Mouse (Mus musculus) forelimb bud, embryonic 11.5 days (tissue): ENCODE data around the gene Cyth4.

ENCODE experiments used
- DNase-seq: peaks from one replicate; pipeline ENCODE4 v3.0.0-alpha.2; 2012; ENCODE audit warnings: low read depth, low spot score

The Cyth4 gene

DNA sequence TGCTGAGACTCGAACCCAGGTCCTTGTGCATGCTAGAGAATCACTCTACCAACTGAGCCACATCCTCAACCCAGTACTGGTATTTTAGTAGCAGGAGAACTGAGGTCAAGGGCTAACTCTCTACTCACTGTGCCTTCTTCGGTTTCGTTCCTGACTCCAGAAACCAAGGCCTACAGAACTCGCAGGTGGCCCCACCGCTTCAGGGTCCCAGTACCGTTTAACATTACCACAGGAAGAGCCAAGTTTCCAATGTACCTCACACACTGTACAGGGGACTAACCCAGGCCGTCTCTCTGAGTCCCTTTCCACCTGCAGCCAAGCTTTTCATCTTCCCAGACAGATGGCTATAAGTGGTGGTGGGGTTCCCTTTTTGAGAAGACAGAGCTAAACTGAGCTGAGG is 11.4 kb upstream of the Cyth4 start:
- no peak for DNase-seq

DNA sequence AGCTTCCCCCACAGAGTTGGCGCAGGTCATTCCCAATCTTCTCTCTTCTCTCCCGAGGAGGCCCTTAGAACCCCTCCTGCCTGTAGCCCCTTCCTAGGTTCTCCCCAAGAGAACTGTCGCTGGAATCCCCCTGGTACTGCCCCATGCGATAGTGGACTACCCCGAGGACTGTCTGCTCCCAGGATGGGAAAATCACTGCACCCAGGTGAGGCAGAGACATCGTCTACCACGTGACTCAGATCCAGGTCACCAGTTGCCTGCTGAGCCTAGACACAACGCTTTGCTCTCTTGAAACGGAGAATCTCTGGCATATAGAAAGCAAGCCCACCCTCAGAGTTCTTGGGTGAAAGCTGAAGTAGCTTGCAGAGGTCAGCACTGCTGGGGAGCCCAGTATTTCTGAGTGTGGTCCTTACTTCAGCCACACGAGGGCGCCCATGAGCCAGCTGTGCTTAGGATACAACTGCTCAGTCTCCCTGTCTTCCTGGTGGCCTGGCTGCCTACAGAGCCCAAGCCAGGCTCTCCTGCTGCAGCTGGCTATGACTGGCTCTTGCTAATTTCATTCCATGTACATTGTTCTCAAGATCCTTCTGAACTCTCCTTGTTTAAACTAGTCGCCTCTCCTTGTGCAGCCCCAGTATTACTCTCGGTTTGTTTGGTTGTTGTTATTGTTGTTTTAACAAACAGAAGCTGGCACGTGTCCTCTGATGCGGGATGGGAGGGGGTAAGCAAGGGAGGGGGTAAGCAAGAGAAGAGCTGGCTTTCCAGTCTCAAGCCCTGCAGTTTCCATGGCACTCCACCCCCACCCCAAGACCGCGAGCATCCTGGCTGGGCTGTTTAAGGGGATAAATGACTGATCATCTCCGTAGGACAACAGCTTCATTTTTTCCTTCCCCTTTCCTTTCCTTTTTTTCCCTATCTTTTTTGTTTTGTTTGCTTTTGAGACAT is 9.5 kb upstream of the Cyth4 start:
- DNase-seq = peak; percentile 71

DNA sequence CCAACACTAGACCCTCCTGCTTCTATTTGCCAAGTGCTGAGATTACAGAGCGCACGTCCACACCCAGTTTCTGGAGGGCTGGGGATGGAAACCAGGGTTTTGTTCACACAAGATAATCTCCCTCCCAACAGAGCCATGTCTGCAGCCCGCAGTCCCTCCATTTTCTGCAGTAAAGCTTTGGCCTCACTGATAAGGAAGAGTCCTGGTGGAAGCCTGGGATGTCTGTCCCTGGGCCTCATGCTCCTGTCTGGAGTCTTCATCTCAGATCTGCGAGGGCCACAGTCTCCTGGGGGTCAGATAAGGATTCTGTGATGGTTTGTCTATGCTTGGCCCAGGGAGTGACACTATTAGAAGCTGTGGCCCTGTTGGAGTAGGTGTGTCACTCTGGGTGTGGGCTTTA is 8.8 kb upstream of the Cyth4 start:
- DNase-seq = no peak

DNA sequence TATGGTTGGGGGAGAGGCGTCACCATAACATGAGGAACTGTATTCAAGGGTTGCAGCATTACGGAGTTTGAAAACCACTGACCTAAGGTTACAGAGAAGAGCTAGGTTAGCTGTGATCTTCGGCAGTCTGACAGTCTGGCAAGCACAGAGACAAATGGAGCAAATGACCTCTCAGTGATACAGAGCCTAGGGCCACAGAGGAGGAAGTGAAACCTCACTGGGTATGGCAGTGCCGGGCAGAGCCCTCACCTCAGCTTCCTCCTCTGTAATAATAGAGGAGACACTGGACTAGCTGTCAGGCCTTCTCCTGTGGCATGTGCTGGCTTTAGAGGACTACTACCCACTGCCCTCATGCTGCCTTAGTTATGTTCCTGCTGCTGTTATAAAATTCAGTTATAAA is 7.9 kb upstream of the Cyth4 start:
- DNase-seq = no peak

GRCm38 (mm10) chr15:78589936-78590335 is 6.9 kb upstream of the Cyth4 start:
- no peak for DNase-seq

DNA sequence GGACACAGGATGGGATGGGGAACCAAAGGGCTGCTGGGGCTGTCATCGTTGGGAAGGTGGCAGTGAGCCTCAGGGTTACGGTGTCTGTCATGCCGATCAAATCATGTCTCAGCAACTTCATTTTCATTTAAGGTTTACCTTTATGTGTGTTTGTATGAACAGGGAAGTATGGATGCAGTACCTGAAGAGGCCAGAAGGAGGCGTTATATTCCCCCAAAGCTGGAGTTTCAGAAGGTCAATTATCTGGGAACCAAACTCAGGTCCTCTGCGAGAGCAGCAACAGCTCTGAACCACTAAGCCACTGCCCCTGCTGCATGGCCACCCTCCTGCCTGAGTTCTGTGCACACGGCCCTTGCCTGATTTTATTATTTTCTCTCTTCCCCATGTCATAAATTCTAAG is 6.1 kb upstream of the Cyth4 start:
- DNase-seq = no peak

DNA sequence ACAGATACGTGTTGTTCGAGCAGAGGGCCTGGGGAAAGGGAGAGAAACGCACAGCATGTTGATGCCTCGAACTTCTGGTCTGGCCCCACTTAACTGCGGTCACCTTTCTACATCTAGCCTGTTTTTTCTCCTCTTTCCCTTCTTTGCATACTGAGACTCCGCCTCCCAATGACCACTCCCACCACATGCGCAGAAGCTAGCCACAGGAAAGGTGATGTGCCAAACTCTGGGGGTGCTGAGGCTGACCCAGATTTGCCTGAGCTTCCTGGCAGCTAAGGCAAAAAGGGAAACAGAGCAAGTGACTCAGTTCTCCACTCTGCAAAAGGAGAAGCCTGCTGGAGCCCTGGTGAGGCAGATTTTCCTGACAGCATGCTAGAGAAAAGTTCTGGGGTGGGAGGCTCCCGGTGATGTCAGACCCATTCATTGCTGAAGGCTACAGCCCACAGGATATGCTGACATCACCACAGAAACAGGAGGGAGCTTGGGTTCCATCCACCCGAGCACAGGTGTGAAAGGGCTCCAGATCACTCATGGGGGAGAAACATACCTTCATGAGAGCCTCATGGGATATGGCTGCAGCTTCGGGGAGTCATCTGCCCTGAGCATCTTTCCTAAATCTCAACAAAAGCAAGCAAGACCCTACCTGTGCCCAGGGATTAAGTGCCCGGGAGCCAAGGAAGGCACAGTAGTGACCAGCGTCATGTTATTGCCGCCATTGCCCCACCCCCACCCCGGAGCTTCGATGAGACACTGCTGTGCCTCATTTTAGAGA is 5.0 kb upstream of the Cyth4 start:
- DNase-seq = no peak

DNA sequence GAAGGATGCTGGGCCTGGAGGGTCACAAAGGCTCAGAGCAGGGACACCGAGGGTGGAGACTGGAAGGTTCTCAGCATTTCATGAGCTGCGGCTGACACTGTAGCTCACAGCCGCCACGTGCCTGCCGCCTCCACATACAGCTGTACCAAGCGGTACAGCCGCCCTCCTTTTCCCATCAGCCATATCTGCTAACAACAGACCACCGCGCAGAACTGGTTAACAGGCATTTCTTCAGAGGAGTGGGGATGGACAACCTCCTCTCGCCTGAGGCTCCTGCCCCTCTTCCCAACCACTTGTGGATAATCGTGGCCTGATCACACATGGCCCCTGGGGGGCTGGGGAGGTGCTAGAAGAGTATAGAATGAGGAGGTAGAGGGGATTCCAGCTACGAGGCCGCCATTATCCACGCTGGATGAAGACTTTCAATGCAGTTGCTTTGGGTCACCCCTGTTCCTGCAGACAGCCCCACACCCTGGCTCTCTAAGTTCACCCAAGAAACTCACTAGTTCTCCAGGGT is 4.3 kb upstream of the Cyth4 start:
- DNase-seq = no peak

GRCm38 (mm10) chr15:78593896-78594425 is 2.9 kb upstream of the Cyth4 start:
- DNase-seq = no peak

GRCm38 (mm10) chr15:78594831-78595230 is 2.0 kb upstream of the Cyth4 start:
- DNase-seq = no peak

DNA sequence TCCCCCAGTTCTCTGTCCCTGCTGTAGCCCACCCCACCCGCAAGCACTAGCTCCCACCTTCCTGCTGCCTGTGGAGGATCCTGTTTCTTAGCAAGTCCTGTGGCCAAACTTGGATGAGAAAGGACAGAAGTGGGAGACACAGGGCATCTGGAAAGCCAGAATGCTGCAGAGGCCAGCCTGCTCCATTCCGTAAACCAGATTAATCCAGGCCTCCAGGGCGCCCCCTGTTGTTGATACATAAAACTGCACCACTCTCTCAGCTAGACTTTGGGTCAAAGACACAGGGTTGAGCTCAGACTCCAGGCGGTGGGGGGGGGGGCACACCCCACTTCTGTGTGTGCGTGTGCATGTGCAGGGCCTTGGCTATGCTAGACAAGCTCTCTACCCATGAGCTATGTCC is 1.4 kb upstream of the Cyth4 start:
- DNase-seq = no peak

- no peak for DNase-seq
Observed at GRCm38 (mm10) chr15:78596504-78596903, 343 bp upstream of the Cyth4 start.

- no peak for DNase-seq
Observed at GRCm38 (mm10) chr15:78597729-78598128, 882 bp downstream of the Cyth4 start.

- DNase-seq = no peak
Observed at GRCm38 (mm10) chr15:78599124-78599523, 2.3 kb downstream of the Cyth4 start.

DNA sequence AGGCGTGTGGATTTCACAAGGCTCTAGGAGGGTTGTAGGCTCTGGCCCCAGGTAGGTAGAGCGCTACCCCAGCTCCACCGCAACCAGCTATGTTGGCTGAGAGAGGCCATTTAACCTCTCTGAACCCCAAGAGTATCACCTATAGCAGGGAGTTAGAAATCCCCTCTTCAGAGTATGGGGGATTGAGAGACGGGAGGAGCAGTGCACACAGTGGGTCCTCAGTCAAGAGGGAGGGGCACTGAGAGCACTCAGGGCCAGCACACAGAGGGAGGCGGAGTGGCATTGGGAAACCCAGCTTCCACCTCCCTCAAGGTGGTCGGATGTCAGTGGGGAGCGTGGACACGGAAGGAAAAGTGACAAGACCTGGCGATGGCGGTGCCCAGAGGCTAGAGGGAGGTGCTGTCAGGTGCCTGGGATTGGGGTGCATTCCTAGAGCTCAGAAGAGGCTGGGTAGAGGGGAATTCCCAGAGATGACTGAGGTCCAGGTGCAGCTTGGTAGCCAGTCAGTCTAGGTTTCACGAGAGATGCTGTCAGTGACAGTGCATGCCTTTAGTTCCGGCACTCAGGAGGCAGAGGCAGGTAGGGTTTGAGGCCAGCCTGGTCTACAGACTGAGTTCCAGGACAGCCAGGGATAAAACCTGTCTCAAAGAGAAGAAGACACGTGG is 2.8 kb downstream of the Cyth4 start:
- no peak for DNase-seq

DNA sequence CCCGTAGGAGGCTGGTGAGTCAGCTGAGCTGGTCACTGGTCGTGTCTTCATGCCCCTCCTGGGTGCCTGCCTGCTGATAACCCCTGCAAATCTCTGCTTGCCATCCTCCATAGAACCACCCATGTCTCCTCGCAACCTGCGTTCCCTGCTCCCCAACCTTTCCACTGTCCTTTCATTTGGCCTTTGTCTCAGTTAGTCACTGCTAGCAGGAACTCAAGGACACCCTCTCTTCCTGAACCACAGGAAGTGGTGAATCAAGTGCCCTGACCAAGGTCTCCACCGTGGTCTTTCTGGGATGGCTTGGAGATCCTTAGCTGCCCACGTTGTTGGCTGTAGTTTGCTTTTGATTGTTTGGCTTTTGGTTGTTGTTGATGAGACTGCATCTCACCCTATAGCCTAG is 4.3 kb downstream of the Cyth4 start:
- no peak for DNase-seq

DNA sequence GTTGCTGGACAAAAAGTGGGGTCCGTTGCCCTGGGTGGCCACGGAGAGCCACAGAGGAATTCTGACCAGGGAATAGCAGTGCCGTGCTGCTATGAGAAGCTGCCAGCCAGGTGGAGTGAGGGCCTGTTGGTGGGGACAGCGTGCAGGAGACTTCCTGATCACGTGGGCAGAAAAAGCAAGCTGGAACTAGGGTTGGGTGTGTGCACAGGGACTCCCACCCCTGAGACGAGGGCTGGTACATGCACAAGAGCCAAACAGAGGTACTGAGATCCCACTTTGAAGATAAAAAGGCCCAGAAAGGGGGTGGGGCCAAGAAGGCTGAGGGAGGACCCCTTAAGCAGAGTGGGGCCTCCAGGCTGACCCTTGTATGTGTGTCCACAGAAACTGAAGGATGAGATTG is 7.4 kb downstream of the Cyth4 start:
- no peak for DNase-seq

GRCm38 (mm10) chr15:78605371-78605791 is 8.5 kb downstream of the Cyth4 start:
- no peak for DNase-seq

DNA sequence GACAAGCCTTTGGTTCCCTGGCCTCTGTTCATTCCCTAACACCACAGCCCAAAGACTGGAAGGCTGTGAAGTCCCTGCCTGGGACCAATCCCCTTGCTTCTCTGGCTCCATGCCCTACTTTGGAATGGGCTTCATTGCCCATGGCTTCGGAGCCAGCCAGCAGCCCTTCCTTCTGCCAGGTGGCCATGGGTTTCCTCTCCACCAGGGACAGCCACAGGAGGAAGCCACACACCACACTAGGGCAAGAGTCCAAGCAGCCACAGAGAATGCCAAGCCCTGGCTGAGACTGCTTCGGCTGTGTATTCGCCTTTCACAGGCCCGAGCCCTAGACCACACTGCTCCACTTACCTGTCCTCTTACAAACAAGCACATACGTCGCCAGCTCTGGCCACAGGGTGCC is 9.2 kb downstream of the Cyth4 start:
- DNase-seq = no peak

- DNase-seq = no peak
Observed at GRCm38 (mm10) chr15:78607463-78607862, 10.6 kb downstream of the Cyth4 start.

GRCm38 (mm10) chr15:78610705-78611462 is 14.0 kb downstream of the Cyth4 start:
- no peak for DNase-seq
